ENCODE assay signal across 17 mouse cellular contexts in genomic region chr6:16551945-16552673, GRCm38 (mm10).
DNase-seq lines count a peak whose midpoint lies in the region; TF ChIP-seq lines count a peak whose summit lies in the region.
"Had no signal": no experiment of that assay in that cellular context is flagged by ENCODE, and none has a peak within 500 bp of the region (broad histone marks: within the 10 kb centered on the region; RNA-seq: fewer than 3 reads in every experiment).

No protein-coding gene starts in this region.

- H3K4me1 ChIP-seq in liver, adult 2 months (ENCODE audit: control insufficient read depth, insufficient read depth, low read length), result no peaks in the 10 kb centered on the region; the same call in 1 of the 2 replicates
- H3K4me1 ChIP-seq: heart, embryonic 12.5 days; hindbrain, embryonic 15.5 days; liver, embryonic 15.5 days had no signal

- WGBS in liver, adult 2 months, result 34% methylated on average over 7 of the region's 7 CpGs

- no peaks in the 10 kb centered on the region for H3K27me3 ChIP-seq in liver, adult 2 months (ENCODE audit: control insufficient read depth, insufficient read depth, low read length)
- H3K27me3 ChIP-seq: forebrain, embryonic 15.5 days; heart, embryonic 12.5 days; hindbrain, embryonic 15.5 days; liver, embryonic 15.5 days had no signal

- DNase-seq in liver, adult 2 months (ENCODE audit: extremely low read depth, low read depth, low spot score), result peak; percentile 90
- DNase-seq in liver, result no peak
- peak; percentile 26 for DNase-seq in testis, postnatal 14 days (ENCODE audit: low spot score)
- DNase-seq in testis, postnatal 10 days (ENCODE audit: low spot score), result no peak
- DNase-seq in forelimb bud, embryonic 11.5 days (ENCODE audit: low read depth, low spot score), result peak; percentile 62
- no peak for DNase-seq in heart, adult 11 months
- no peak for DNase-seq in cerebellum, adult 11 months
- DNase-seq: cerebellum, adult 9-10 months; layer of hippocampus, adult 9-11 months; right cerebral cortex, postnatal 25 days; thymus, postnatal 14 days had no signal

- H3K9ac ChIP-seq in liver, adult 2 months (ENCODE audit: low read depth, low read length), result no peak overlapping the region
- H3K9ac ChIP-seq: forebrain, embryonic 15.5 days; heart, embryonic 12.5 days; hindbrain, embryonic 15.5 days; liver, embryonic 15.5 days had no signal

- TF ChIP-seq POLR2A in liver, adult 2 months (IDR thresholded peaks at IDR 0.05; ENCODE audit: extremely low read depth, insufficient read depth, low read length), result no peak

- H3K4me3 ChIP-seq in liver, adult 2 months (ENCODE audit: insufficient read depth, low read depth, low read length), result no peak overlapping the region
- H3K4me3 ChIP-seq: forebrain, embryonic 15.5 days; heart, embryonic 12.5 days; hindbrain, embryonic 15.5 days; liver, embryonic 15.5 days had no signal

- no peak overlapping the region for H3K27ac ChIP-seq in liver, adult 2 months (replicated peaks; ENCODE audit: insufficient read depth, low read depth, low read length)
- H3K27ac ChIP-seq: forebrain, embryonic 15.5 days; hindbrain, embryonic 15.5 days; kidney, postnatal 0 days; liver, embryonic 15.5 days; macrophage had no signal

- H3K36me3 ChIP-seq in liver, adult 2 months (ENCODE audit: control insufficient read depth, insufficient read depth, low read length), result no peaks in the 10 kb centered on the region
- H3K36me3 ChIP-seq: forebrain, embryonic 15.5 days; heart, embryonic 12.5 days; hindbrain, embryonic 15.5 days; liver, embryonic 15.5 days had no signal

- TF ChIP-seq CTCF in liver, adult 2 months (IDR thresholded peaks at IDR 0.05; ENCODE audit: low read depth, low read length), result no peak

- no peaks in the 10 kb centered on the region for H3K79me2 ChIP-seq in liver, adult 2 months (ENCODE audit: control insufficient read depth, insufficient read depth, low read length)

Comparison
In these comparisons a context has a peak if more than half of its experiments do, and no peak if none do; other contexts are left out.
1. DNase-seq: peak in liver, adult 2 months (single experiment), testis, postnatal 14 days (single experiment) and forelimb bud, embryonic 11.5 days (single experiment); none in liver (single experiment), testis, postnatal 10 days (single experiment), heart, adult 11 months (single experiment) and cerebellum, adult 11 months (single experiment).